Mouse (Mus musculus) midbrain, postnatal 0 days (tissue): Measurements from ENCODE around the gene Hoxd11. TPM values are rescaled to one million over a fixed set of nuclear protein-coding genes. Genes with fewer than 3 reads are reported as not detected.

ENCODE experiments used
- ATAC-seq: fragments of 200-750 bp; cut with Nextera tagmentation; 2 replicates; pipeline ENCODE4 v1.8.0; 2017; ENCODE audit warnings: moderate number of reproducible peaks, mild to moderate bottlenecking, moderate TSS enrichment, moderate library complexity; ENCODE audit not compliant: low FRiP score
- DNase-seq: peaks from one replicate; pipeline ENCODE4 v3.0.0-alpha.2; 2015; ENCODE audit warnings: low spot score
- H3K27ac ChIP-seq: fragments of 300-500 bp; sonication (generic); 2 replicates; pipeline ENCODE4 v1.5.1; 2014; ENCODE audit warnings: low read depth, mild to moderate bottlenecking, low read length, mixed read lengths
- H3K27me3 ChIP-seq: fragments of 300-500 bp; sonication (generic); 2 replicates; pipeline ENCODE4 v1.6.1; 2014; ENCODE audit warnings: low read length, control low read depth, mixed read lengths; ENCODE audit not compliant: insufficient read depth
- H3K36me3 ChIP-seq: fragments of 300-500 bp; sonication (generic); 2 replicates; pipeline ENCODE4 v1.6.1; 2014; ENCODE audit warnings: low read length, control low read depth, mixed read lengths; ENCODE audit not compliant: insufficient read depth
- H3K4me1 ChIP-seq: fragments of 300-500 bp; sonication (generic); 2 replicates; pipeline ENCODE4 v1.6.1; 2014; ENCODE audit warnings: mild to moderate bottlenecking, control low read depth, antibody characterized with exemption, low read length, mixed read lengths; ENCODE audit not compliant: insufficient read depth
- H3K4me2 ChIP-seq: fragments of 300-500 bp; sonication (generic); 2 replicates; pipeline ENCODE4 v1.6.1; 2014; ENCODE audit warnings: low read depth, mild to moderate bottlenecking, low read length, mixed read lengths; ENCODE audit not compliant: poor library complexity, severe bottlenecking
- H3K4me3 ChIP-seq: fragments of 300-500 bp; sonication (generic); 2 replicates; pipeline ENCODE4 v1.5.1; 2014; ENCODE audit warnings: low read depth, mild to moderate bottlenecking, low read length, moderate library complexity
- H3K9ac ChIP-seq: fragments of 300-500 bp; sonication (generic); replicated peaks from 2 replicates; pipeline ENCODE4 v1.6.1; 2014; ENCODE audit warnings: mild to moderate bottlenecking, low read length, moderate library complexity, mixed read lengths; ENCODE audit not compliant: poor library complexity, severe bottlenecking
- H3K9me3 ChIP-seq: fragments of 300-500 bp; sonication (generic); 2 replicates; pipeline ENCODE4 v1.6.1; 2016; ENCODE audit warnings: low read length, control low read depth
- CTCF ChIP-seq: IDR thresholded peaks from 2 replicates; pipeline ENCODE4 v1.5.1; 2016; ENCODE audit warnings: antibody characterized with exemption, mild to moderate bottlenecking
- WGBS: fragments of 180-500 bp; shearing (Covaris S2); extraction: QIAGEN DNeasy Blood & Tissue Kit; methylation state at CpG from one replicate; pipeline ENCODE4 v1.1.7; 2014; 5-methylcytosine and 5-hydroxymethylcytosine counted together
- polyA plus RNA-seq: library from polyadenylated mRNA; unstranded; fragments of >200 nt; fragmentation: Nextera tagmentation; extraction: Ambion mirVana; gene quantifications from 2 replicates; pipeline ENCODE4 v1.2.1, GENCODE M21; 2015
- total RNA-seq: library from RNA; depleted of rRNA; stranded (reverse); fragments of >200 nt; gene quantifications from 2 replicates; pipeline ENCODE4 v1.2.3, GENCODE M21; 2014

Gene Hoxd11
- total and polyA plus RNA-seq, 2 experiments from 2014 or later = not detected

GRCm38 (mm10) chr2:74672481-74673362 is 6.6 kb upstream of the Hoxd11 start:
- H3K36me3 ChIP-seq = no peaks in the 10 kb centered on the region
- H3K27me3 ChIP-seq = peaks cover 90% of the 10 kb centered on the region
- H3K4me3 ChIP-seq = peak overlapping the region; percentile 15; the same call in 1 of the 2 replicates
- peak overlapping the region; percentile 40 for H3K4me2 ChIP-seq
- H3K27ac ChIP-seq = no peak overlapping the region
- WGBS = under 1% methylated on average over 40 of the region's 40 CpGs
- ATAC-seq (peak; percentile 34; the same call in 1 of the 2 replicates), DNase-seq (peak; percentile 70)
- no peak overlapping the region for H3K9ac ChIP-seq
- peaks cover 3% of the 10 kb centered on the region; the same call in 1 of the 2 replicates for H3K4me1 ChIP-seq
- peak; percentile 77 for TF ChIP-seq CTCF
- no peaks in the 10 kb centered on the region for H3K9me3 ChIP-seq

DNA sequence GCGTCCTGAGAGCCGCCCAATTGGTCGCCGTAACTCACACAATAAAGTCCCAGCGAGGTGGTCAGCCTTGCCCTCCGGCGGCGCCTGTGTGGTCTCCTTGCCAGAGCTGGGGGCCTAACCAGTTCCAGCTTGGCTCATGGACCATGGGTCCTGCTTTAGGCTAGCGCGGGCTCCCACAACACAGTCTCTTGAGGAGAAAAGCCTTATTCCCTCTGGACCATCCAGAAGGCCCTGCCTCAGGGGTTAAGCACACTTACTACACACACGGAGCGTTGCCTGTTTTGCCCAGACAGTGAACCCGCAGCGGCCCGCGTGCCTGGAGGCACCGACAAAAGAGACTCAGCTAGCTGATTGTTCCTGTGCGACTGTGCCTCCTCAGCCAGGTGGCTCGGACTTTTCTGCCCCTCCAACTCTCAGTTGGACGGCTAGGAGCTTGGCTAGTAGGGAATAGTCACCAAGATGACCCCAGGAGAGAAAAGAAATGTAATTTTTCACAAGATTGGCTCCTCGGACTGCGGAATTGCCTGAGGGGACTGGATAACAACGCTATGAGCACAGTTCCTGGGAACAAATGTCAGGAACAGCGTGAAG is 5.4 kb upstream of the Hoxd11 start:
- WGBS = under 1% methylated on average over 24 of the region's 24 CpGs
- no peak for ATAC-seq

GRCm38 (mm10) chr2:74674881-74675665 is 4.3 kb upstream of the Hoxd11 start, which contains the start of gene Hoxd12:
Hoxd12 (plus strand) TSS chr2:74675013.
- Histone ChIP-seq H3K27me3 (peaks cover 90% of the 10 kb centered on the region), H3K9me3 (no peaks in the 10 kb centered on the region), H3K27ac (no peak within 1 kb of the TSS), H3K4me2 (no peak within 1 kb of the TSS), H3K4me3 (no peak within 1 kb of the TSS), H3K4me1 (no peaks in the 10 kb centered on the region), H3K9ac (no peak within 1 kb of the TSS), H3K36me3 (no peaks in the 10 kb centered on the region)
- ATAC-seq (peak; percentile 10; the same call in 1 of the 2 replicates), DNase-seq (no peak)
- TF ChIP-seq CTCF = no peak
- 3% methylated on average over 47 of the region's 47 CpGs for WGBS

More for the DNA sequence above, 5.4 kb upstream of the Hoxd11 start:
- no peak for TF ChIP-seq CTCF
- Histone ChIP-seq H3K27me3 (peaks cover 90% of the 10 kb centered on the region), H3K4me1 (no peaks in the 10 kb centered on the region), H3K36me3 (no peaks in the 10 kb centered on the region), H3K9ac (no peak overlapping the region), H3K27ac (no peak overlapping the region), H3K4me3 (no peak overlapping the region), H3K4me2 (no peak overlapping the region), H3K9me3 (no peaks in the 10 kb centered on the region)
- no peak for DNase-seq

- Histone ChIP-seq H3K9ac (no peak overlapping the region), H3K4me1 (no peaks in the 10 kb centered on the region), H3K36me3 (no peaks in the 10 kb centered on the region), H3K4me2 (no peak overlapping the region), H3K27ac (no peak overlapping the region), H3K4me3 (no peak overlapping the region), H3K27me3 (peaks cover 93% of the 10 kb centered on the region), H3K9me3 (no peaks in the 10 kb centered on the region)
- TF ChIP-seq CTCF = no peak
- DNase-seq (no peak), ATAC-seq (no peak)
- 3% methylated on average over 24 of the region's 24 CpGs for WGBS
Observed at GRCm38 (mm10) chr2:74675666-74676282, 3.6 kb upstream of the Hoxd11 start.

- ATAC-seq = no peak
- WGBS = 1% methylated on average over 9 of the region's 9 CpGs
- H3K4me1 ChIP-seq = no peaks in the 10 kb centered on the region
- H3K9ac ChIP-seq = no peak overlapping the region
- H3K27me3 ChIP-seq = peaks cover 98% of the 10 kb centered on the region
- TF ChIP-seq CTCF = no peak
- H3K4me3 ChIP-seq = no peak overlapping the region
- no peaks in the 10 kb centered on the region for H3K9me3 ChIP-seq
- no peak for DNase-seq
- H3K4me2 ChIP-seq = no peak overlapping the region
- no peak overlapping the region for H3K27ac ChIP-seq
- H3K36me3 ChIP-seq = no peaks in the 10 kb centered on the region
Observed at GRCm38 (mm10) chr2:74676376-74677052, 2.8 kb upstream of the Hoxd11 start.
